Mouse (Mus musculus): Measurements from ENCODE around the gene Prnp.

GRCm38 (mm10) chr2:131862617-131863275 lies 47.0 kb upstream of the Prnp start:
- no peak for TF ChIP-seq TCF12 (IDR thresholded peaks at IDR 0.05; ENCODE audit: low read depth, low read length)
- TF ChIP-seq MAX (IDR thresholded peaks at IDR 0.05; ENCODE audit: low read length): no peak
- no peak for TF ChIP-seq ZC3H11A (IDR thresholded peaks at IDR 0.05; ENCODE audit: low read depth, low read length)
- no peak for TF ChIP-seq POLR2AphosphoS5 (IDR thresholded peaks at IDR 0.05; ENCODE audit: borderline replicate concordance, low read depth, low read length)
- TF ChIP-seq ZNF384 (IDR thresholded peaks at IDR 0.05; ENCODE audit: low read depth, low read length): no peak
